Mouse (Mus musculus) MEL (cell line): ENCODE results near the gene Pik3cg.

Experiments used
- CTCF ChIP-seq, 3 experiments: IDR thresholded peaks in 2 of 3; conservative IDR thresholded peaks in 1 of 3; 2 replicates each; pipeline ENCODE4 v1.5.1; 2011 to 2012; ENCODE audit warnings: low read length in 3 of 3, low read depth in 2 of 3, mild to moderate bottlenecking in 2 of 3, improper control_type of control experiment in 1 of 3, inconsistent platforms in 1 of 3, mixed read lengths in 1 of 3, moderate library complexity in 1 of 3; ENCODE audit not compliant: control insufficient read depth in 1 of 3, insufficient read depth in 1 of 3, poor library complexity in 1 of 3, severe bottlenecking in 1 of 3
- MAZ ChIP-seq: IDR thresholded peaks from 2 replicates; pipeline ENCODE4 v1.6.1; 2012; ENCODE audit warnings: low read depth, mild to moderate bottlenecking, inconsistent platforms, low read length, improper control_type of control experiment

DNA sequence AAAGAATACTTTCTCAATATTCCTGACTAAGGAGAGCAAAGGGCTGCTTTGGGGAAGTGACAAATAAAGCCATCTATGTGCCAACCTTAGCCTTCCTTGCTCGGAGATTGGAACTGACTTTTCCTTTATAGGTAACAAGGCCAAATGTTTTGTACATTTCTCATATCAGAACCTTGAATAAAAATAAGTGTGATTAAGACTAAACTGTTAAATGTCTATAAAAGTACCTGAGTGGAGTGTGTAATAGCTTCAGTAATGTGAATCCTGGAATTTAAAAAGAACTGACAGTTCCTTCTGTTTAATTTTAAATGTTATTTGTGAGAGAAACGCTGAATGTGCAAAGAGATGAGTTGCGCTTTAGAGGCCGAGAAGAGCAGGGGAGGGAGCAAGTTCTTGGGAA is 13.5 kb downstream of the Pik3cg start:
- TF ChIP-seq CTCF (IDR thresholded peaks at IDR 0.05 in 2 of 3, conservative IDR thresholded peaks at IDR 0.05 in 1 of 3; ENCODE audit: control insufficient read depth in 1 of 3, insufficient read depth in 1 of 3, low read depth in 2 of 3, low read length in 3 of 3, poor library complexity in 1 of 3, severe bottlenecking in 1 of 3) (no peak), MAZ (no peak)
